Mouse (Mus musculus): ENCODE data around the gene L3mbtl3.
A peak's percentile ranks its signal among the peaks of the same experiment; 100 is the strongest.

The L3mbtl3 gene

GRCm38 (mm10) chr10:26232071-26232653 lies 143.6 kb downstream of the L3mbtl3 start:
- DNase-seq: no peak

GRCm38 (mm10) chr10:26229488-26229887 lies 146.3 kb downstream of the L3mbtl3 start, which contains the start of gene Samd3:
Gene Samd3, plus strand, starts transcription at chr10:26229707.
- no peak for DNase-seq

- DNase-seq: no peak
Observed at GRCm38 (mm10) chr10:26228187-26228586, 147.6 kb downstream of the L3mbtl3 start.

- peak; percentile 7 for DNase-seq
Observed at GRCm38 (mm10) chr10:26226734-26227133, 149.0 kb downstream of the L3mbtl3 start.

- DNase-seq: no peak
Observed at GRCm38 (mm10) chr10:26226241-26226640, 149.5 kb downstream of the L3mbtl3 start.

Measured in embryo, embryonic 11 days (tissue).